Mouse (Mus musculus): ENCODE results near the gene Dio2.

The Dio2 gene

DNA sequence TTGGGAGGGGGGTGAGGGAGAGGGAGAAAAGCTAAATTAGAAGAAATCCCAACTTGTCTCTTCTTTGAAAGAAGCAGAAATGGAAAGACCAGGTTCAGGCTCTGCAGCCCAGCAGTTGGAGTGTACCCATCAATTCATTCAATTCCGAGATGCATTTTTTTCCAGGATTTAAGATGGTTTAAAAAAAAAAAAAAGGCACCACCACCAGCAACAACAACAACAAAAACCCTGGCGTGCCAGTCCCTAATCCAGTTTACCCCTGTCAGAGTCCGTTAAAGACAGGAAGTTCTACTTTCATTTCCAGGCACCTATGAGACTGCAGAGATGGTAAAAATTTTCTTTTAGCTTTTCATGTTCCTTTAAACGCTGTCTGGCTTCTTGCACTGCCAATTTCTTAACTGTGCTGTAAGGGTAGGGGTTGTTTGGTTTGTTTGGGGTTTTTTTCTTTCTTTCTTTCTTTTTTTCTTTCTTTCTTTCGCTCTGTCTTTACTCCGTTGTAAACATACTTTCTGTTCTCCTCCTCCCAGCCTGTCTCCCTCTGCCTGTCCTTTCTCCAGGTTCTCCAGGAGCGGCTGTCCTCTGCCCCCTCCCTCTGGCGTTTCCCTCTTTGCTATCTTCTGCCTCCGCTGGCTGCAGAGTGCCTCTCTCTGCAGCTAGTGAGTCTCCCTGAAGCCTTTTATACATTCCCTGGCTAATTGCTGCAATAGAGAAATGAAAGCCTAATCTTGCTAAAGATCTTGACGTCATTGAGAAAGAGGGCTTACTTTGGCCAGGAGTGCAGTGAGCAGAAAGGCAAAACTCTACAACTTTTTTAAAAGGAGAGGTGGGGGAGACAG lies at the start of gene Dio2:
Gene Dio2, minus strand, starts transcription at position 51 of the 836 bp plus-strand sequence.
- DNase-seq (ENCODE audit: low spot score), result no peak

GRCm38 (mm10) chr12:90781438-90781837 lies 43.2 kb upstream of the Dio2 start:
- DNase-seq (ENCODE audit: low spot score), result no peak

DNA sequence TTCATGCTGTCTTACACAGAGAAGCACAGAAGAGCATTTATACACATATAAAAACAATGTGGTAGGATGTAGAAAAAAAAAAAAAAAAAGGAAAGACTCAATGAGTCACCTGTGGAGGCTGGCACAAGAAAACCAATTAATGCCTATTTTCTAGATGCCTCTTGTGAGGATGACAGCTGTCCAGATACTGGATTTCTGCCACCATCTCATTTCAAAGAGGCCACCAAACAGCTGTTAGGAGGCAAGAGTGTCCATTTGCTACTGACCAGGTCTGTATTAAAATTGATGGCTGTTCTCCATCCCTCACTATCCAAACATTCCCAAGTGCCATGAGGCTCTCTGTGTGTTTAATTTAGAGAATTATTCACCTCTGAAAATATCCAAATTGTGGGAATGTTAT lies 6.5 kb upstream of the Dio2 start:
- DNase-seq (ENCODE audit: low spot score), result no peak

DNA sequence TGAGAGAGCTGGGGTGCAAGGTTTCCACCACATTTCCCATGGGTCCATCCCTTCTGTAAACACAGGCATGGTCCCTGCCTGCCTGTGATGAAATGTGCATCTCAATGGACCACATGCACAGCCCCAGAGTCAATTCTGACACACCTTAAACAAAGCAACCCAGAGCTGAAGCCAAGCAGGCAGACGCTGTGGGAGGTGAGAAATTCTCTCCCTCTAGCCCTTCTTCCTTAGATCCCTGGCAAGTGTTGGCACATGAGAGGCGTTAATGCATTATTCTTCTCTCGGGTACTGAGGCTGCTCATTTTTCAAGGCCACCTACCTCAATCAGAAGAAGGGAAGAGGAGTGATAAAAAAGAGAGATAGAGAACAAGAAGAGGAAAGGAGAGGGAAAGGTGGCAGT lies 5.4 kb upstream of the Dio2 start:
- DNase-seq (ENCODE audit: low spot score), result no peak

- peak; percentile 77 for DNase-seq (ENCODE audit: low spot score)
These were observed 2.2 kb upstream of the Dio2 start for GRCm38 (mm10) chr12:90740468-90740867.

DNA sequence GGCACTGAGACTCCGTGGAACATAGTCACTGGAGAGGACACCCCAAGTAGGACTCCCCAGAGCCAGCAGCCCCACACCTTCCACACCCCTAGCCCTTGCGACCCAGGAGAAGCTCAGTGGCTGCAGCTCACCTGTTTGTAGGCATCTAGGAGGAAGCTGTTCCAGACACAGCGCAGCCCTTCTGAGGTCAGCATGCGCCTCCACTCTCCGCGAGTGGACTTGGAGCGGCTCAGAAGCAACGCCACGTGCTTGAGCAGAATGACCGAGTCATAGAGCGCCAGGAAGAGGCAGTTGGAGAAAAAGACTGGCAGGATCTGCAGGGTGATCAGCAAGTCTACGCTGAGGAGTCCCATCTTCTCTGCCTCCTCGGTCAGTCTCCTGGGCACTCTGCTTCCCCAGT lies 306 bp downstream of the Dio2 start:
- no peak for DNase-seq (ENCODE audit: low spot score)

DNA sequence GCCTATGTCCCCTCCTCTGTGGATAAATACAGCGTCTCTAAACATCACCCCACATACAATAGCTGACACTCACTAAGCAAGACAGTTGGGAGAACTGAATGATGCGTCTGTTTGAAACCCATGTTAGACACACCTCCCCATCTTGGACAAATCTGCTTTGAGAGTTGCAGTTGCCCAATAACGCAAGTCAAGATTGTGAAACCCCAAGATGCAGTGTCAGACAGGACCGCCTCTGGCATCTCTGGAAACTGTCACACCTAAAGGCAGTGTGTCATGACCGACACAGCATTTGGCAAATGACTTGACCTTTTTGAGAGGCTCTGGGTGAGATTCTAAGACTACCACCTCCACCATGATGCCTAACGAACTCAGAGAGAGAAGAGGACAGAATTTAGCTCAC lies 2.8 kb downstream of the Dio2 start:
- DNase-seq (ENCODE audit: low spot score), result no peak

- no peak for DNase-seq (ENCODE audit: low spot score)
These were observed 3.7 kb downstream of the Dio2 start for GRCm38 (mm10) chr12:90734503-90734902.

DNA sequence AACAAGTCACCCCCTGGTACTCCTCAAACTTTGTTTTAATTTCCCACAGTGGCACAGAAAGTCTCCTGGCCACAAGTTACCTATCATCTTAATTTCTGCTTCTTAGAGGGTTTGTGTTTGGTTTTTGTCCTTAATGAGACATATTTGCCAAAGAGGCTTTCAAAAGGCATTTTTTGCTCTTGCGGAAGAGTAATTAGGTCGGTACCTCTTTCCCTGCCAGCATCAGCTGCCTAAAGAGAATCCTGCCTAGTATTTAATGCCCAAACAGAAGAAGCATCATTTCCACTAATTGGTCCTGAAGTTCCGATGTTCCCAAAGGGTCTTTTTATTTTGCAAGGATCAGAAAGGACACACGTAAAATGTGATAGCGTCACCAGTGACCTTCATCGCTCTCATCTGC lies 4.5 kb downstream of the Dio2 start:
- DNase-seq (ENCODE audit: low spot score), result no peak

GRCm38 (mm10) chr12:90729648-90730047 lies 8.6 kb downstream of the Dio2 start:
- peak; percentile 76 for DNase-seq (ENCODE audit: low spot score)

DNA sequence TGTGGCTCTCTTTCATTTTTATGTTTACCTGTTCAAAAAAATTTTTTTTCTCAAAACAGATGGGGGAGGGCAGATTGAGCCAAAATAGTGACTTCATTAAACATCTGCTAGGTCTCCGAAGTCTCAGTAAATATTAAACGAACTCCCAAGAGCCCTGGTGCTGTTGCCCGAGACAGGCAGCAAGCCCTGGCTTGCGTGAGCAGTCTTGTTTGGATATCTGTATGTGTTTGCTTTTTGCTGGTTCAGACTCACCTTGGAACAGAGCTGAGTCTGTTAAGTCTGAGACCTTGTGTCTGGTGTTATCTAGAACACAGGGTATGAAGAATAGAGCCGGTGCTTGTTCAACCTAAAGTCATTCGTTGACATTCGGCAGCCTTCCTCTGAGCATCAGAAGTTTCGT lies 13.1 kb downstream of the Dio2 start:
- peak; percentile 18 for DNase-seq (ENCODE audit: low spot score)

GRCm38 (mm10) chr12:90724644-90725043 lies 13.6 kb downstream of the Dio2 start:
- peak; percentile 18 for DNase-seq (ENCODE audit: low spot score)

DNA sequence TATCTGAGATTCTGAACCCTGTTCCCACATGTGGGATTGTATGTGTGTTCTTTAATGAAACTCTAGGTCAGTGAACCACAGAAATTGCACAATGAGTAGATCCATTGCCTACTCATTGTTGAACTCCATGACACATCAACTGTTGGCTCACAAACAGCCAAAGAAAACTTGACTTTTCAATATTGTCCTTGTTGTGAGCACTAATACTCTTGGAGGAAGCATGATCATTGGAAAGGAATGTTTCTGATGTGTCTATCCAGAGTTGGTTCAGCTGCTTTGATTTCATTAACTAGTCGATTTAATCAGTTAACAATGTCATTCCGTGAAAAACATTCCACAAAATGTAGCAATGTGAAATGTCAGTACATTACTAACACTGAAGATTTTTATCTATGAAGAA lies 44.1 kb downstream of the Dio2 start:
- DNase-seq (ENCODE audit: low spot score), result no peak
